Mouse (Mus musculus) stomach, embryonic 15.5 days (tissue): ENCODE data around the gene Ficd. TPM values are rescaled to one million over a fixed set of nuclear protein-coding genes. Genes with fewer than 3 reads are reported as not detected.

Experiments used
- ATAC-seq: fragments of 200-750 bp; cut with Nextera tagmentation; 2 replicates; pipeline ENCODE4 v1.8.0; 2017; ENCODE audit warnings: low read depth, moderate number of reproducible peaks, moderate TSS enrichment; ENCODE audit not compliant: insufficient read depth, low FRiP score
- H3K27ac ChIP-seq: fragments of 300-500 bp; sonication (generic); 2 replicates; pipeline ENCODE4 v1.5.1; 2015; ENCODE audit warnings: mild to moderate bottlenecking, inconsistent platforms
- H3K27me3 ChIP-seq: fragments of 300-500 bp; sonication (generic); replicated peaks from 2 replicates; pipeline ENCODE4 v1.6.1; 2015; ENCODE audit warnings: inconsistent platforms
- H3K36me3 ChIP-seq: fragments of 300-500 bp; sonication (generic); 2 replicates; pipeline ENCODE4 v1.6.1; 2015; ENCODE audit warnings: inconsistent platforms
- H3K4me1 ChIP-seq: fragments of 300-500 bp; sonication (generic); 2 replicates; pipeline ENCODE4 v1.6.1; 2015; ENCODE audit warnings: inconsistent platforms
- H3K4me2 ChIP-seq: fragments of 300-500 bp; sonication (generic); 2 replicates; pipeline ENCODE4 v1.6.1; 2015; ENCODE audit warnings: mild to moderate bottlenecking, inconsistent platforms
- H3K4me3 ChIP-seq: fragments of 300-500 bp; sonication (generic); replicated peaks from 2 replicates; pipeline ENCODE4 v1.5.1; 2015; ENCODE audit warnings: inconsistent platforms
- H3K9ac ChIP-seq: fragments of 300-500 bp; sonication (generic); 2 replicates; pipeline ENCODE4 v1.6.1; 2015; ENCODE audit warnings: inconsistent platforms
- H3K9me3 ChIP-seq: fragments of 300-500 bp; sonication (generic); 2 replicates; pipeline ENCODE4 v1.6.1; 2016; ENCODE audit warnings: inconsistent platforms
- WGBS: fragments of 180-500 bp; shearing (Covaris S2); methylation state at CpG from one replicate; pipeline ENCODE4 v1.1.7; 2015; 5-methylcytosine and 5-hydroxymethylcytosine counted together
- polyA plus RNA-seq: library from polyadenylated mRNA; unstranded; fragments of >200 nt; fragmentation: Nextera tagmentation; extraction: Ambion mirVana; gene quantifications from 2 replicates; pipeline ENCODE4 v1.2.1, GENCODE M21; 2015

The Ficd gene
- polyA plus RNA-seq, 1 experiment from 2014 or later = 7.1 TPM

DNA sequence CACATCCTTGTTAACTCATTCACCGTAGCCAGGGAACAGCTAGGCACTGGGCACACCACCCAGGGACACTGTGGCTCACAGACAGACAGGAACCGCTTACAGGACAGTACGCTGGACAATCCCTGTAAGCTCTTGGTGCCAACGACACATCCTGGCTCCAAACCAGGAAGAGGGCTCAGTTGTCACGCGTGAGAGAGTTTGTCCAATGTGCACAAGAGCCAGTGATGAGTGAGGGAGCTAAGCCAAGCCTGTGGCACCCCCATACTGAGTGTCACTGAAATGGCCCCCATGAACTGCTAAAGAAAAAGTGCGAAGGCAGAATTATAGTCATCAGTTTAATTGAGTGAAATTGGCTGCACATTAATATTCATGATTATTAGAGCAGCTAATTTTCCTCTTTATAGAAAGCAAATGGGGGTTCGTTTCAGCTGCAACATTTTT lies 16.4 kb upstream of the Ficd start:
- H3K4me2 ChIP-seq = no peak overlapping the region
- no peaks in the 10 kb centered on the region for H3K9me3 ChIP-seq
- ATAC-seq = no peak
- H3K9ac ChIP-seq = no peak overlapping the region
- no peaks in the 10 kb centered on the region for H3K4me1 ChIP-seq
- no peaks in the 10 kb centered on the region for H3K27me3 ChIP-seq
- H3K36me3 ChIP-seq = no peaks in the 10 kb centered on the region
- H3K27ac ChIP-seq = no peak overlapping the region
- WGBS = 77% methylated on average over 8 of the region's 8 CpGs
- H3K4me3 ChIP-seq = no peak overlapping the region

DNA sequence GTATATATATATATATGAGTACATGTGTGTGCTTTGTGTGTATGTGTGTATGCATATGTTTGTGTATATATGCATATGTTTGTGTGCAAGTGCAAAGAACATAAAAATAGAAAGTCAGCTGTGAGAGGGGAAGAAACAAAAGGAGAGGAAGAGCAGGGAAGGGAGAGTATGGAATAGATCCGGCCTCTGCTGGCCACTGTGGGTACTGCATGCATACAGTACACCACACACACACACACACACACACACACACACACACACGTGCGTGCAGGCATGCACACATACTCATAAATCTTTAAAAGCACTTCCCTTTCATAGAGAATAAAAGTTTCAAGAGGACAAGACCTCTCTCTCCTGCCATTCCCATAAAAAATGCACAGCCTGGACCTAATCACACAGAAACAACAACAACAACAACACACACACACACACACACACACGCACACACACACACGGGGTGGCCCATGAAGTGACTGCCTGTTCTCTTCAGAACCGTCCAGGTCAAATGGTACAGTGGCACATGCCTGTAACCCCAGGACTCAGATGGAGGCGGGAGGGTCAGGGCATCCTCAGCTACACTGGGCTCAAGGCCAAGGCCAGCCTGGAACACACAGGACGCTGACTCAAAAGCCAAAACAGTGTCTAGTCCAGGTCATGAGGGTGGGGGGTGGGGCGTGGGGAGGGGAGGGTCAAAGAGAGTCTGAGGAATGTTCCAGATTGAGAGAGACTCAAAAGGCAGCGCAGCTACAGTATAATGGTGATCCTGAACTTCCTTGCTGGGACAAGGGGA lies 13.2 kb upstream of the Ficd start:
- 80% methylated on average over 10 of the region's 10 CpGs for WGBS
- Histone ChIP-seq H3K36me3 (no peaks in the 10 kb centered on the region), H3K9ac (no peak overlapping the region), H3K27ac (no peak overlapping the region), H3K27me3 (no peaks in the 10 kb centered on the region), H3K4me2 (no peak overlapping the region), H3K9me3 (no peaks in the 10 kb centered on the region), H3K4me3 (no peak overlapping the region), H3K4me1 (no peaks in the 10 kb centered on the region)
- no peak for ATAC-seq

DNA sequence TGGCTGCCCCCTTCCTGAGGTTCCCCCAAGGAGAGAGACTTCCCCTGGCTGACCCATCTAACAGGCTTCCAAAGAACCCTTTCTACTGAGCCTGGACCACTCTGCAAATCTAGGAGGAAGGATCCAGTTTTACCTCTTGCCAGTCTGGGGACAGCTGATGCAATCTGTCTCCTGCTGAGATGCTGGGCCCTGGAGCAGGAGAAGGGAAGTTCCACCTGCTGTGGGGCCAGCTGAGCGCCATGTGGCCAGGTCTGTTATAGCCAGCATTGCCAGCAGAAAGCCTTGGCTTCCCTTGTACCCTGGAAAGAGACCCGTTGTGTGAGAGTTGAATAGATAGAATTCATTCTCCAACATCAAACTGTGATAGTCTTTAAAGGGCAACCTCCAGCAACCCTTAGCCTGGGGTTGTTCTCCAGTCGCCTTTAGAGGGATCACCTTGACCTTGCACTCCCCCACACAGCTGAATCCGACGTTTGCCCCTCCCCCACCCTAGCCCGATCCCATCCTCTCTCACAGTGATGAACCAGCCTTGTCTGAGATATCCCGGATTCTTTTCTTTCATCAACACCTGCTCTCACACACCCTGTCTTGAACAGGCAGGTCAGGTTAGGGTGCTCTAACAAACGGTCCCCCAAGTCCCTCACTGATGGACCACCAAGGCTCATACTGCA lies 11.9 kb upstream of the Ficd start:
- H3K4me2 ChIP-seq = no peak overlapping the region
- WGBS = 32% methylated on average over 8 of the region's 8 CpGs
- no peak overlapping the region for H3K4me3 ChIP-seq
- no peaks in the 10 kb centered on the region for H3K27me3 ChIP-seq
- H3K36me3 ChIP-seq = no peaks in the 10 kb centered on the region
- ATAC-seq = no peak
- H3K9me3 ChIP-seq = no peaks in the 10 kb centered on the region
- H3K9ac ChIP-seq = no peak overlapping the region
- no peaks in the 10 kb centered on the region for H3K4me1 ChIP-seq
- no peak overlapping the region for H3K27ac ChIP-seq

DNA sequence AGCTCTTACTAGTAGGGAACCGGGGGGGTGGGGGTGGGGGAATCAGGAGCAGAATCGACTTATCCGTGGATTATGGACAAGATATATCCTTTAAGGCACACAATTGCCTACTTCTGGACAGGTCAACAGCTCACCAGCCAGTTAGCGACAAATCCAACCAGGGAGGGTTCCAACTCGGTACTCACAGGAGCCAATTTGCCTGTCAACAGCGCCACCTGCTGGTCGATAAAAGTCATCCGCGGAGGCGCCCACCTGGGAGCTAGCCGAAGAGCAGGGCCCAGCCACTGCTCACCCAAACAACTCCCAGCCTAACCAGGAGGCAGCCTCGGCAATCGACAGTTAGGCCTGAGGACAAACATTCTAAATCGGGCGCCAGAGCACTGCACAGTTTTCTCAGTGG lies 11.2 kb upstream of the Ficd start, which contains the start of gene 1700069L16Rik:
Gene 1700069L16Rik, minus strand, starts transcription at position 327 of the 400 bp plus-strand sequence.
- Histone ChIP-seq H3K27ac (no peak within 1 kb of the TSS), H3K9ac (no peak within 1 kb of the TSS), H3K36me3 (no peaks in the 10 kb centered on the region), H3K4me3 (no peak within 1 kb of the TSS), H3K4me1 (no peaks in the 10 kb centered on the region), H3K9me3 (no peaks in the 10 kb centered on the region), H3K27me3 (no peaks in the 10 kb centered on the region), H3K4me2 (no peak within 1 kb of the TSS)
- 3% methylated on average over 15 of the region's 15 CpGs for WGBS
- peak; percentile 63; the same call in 1 of the 2 replicates for ATAC-seq

DNA sequence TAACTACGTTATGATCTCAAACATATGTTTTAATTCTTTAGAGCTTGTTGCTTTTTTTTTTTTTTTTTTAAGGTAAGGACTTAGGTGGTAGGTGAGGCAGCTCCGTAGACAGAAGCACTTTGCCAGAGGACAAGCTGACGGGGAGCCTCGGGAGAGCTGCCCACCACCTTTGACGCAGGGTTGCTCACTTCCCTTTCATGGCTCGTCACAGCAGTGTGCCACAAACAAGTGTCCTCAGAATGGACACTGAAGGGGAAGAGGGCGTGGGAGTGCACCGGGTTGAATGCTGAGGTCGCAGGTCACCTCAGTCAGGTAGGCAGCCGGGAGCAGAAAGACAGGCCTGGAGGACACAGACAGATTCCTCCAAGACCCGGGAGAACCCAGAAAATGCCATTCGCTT lies 10.2 kb upstream of the Ficd start:
- Histone ChIP-seq H3K9ac (no peak overlapping the region), H3K27ac (no peak overlapping the region), H3K4me1 (no peaks in the 10 kb centered on the region), H3K4me3 (no peak overlapping the region), H3K27me3 (no peaks in the 10 kb centered on the region), H3K4me2 (no peak overlapping the region), H3K36me3 (no peaks in the 10 kb centered on the region), H3K9me3 (no peaks in the 10 kb centered on the region)
- ATAC-seq = no peak
- WGBS = 68% methylated on average over 12 of the region's 12 CpGs

DNA sequence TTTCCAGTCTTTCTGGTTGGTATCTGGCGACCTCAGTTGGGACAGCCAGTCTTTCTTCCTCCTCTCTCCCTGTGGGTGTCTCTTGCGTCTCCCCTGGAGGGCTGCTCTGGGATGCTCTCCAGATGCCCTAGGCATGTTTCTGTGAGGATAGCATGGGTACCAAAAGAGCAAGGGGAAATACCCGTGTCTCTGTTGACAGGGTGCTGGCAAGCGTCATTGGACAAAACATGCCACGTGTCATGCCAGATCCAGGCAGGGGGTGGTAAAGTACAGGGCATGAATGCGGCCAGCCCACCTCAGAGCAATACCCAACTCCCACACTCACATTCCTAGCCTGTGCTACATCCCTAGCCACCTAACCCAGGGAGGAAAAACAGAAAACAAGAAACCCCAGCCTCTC lies 9.0 kb upstream of the Ficd start:
- Histone ChIP-seq H3K27ac (no peak overlapping the region), H3K4me2 (no peak overlapping the region), H3K9ac (no peak overlapping the region), H3K4me1 (no peaks in the 10 kb centered on the region), H3K36me3 (no peaks in the 10 kb centered on the region), H3K4me3 (no peak overlapping the region), H3K27me3 (no peaks in the 10 kb centered on the region), H3K9me3 (no peaks in the 10 kb centered on the region)
- ATAC-seq = no peak
- 66% methylated on average over 6 of the region's 6 CpGs for WGBS

DNA sequence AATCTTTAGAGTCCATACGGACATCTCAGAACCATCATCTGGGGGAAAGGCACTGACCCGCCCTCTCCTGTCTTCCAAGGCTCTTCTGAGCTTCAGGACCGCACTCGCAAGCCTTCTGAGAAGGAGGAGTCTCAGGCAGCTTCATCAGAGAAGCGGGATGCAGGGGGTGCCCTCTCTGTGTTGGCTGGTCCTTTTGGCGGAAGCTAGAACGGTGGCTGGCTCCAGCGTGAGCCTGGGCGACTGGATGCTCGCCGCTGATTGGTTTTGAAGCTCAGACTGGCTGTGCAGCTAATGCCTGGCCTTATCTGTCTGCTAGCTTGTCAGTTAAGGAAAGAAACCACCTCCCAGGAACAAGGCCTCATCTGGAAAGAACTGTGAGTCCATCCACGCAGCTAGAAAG lies 8.4 kb upstream of the Ficd start:
- 54% methylated on average over 12 of the region's 12 CpGs for WGBS
- Histone ChIP-seq H3K4me1 (no peaks in the 10 kb centered on the region), H3K27ac (no peak overlapping the region), H3K27me3 (no peaks in the 10 kb centered on the region), H3K9ac (no peak overlapping the region), H3K9me3 (no peaks in the 10 kb centered on the region), H3K4me3 (no peak overlapping the region), H3K4me2 (no peak overlapping the region), H3K36me3 (no peaks in the 10 kb centered on the region)
- ATAC-seq = no peak

DNA sequence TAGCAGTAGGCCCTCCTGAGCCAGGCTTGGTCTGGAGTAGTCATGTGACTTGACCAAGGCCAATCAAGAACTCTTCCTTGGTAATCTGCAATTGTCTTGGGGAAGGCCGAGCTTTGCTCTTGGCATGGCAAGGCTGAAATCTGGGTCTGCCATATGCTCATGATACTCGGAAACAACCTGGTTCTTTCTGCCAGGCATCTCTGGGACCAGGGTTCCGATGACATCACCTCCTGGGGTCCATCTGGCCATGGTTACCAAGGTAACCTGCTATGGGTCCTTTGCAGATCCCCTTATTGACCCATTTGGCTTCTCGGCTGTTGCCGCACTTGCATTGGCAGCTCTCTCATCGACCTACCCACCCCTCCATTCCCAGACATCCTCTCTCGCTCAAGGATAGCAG lies 7.6 kb upstream of the Ficd start:
- ATAC-seq = no peak
- no peak overlapping the region for H3K9ac ChIP-seq
- no peak overlapping the region for H3K4me2 ChIP-seq
- H3K4me3 ChIP-seq = no peak overlapping the region
- H3K9me3 ChIP-seq = no peaks in the 10 kb centered on the region
- no peaks in the 10 kb centered on the region for H3K36me3 ChIP-seq
- no peaks in the 10 kb centered on the region for H3K27me3 ChIP-seq
- no peak overlapping the region for H3K27ac ChIP-seq
- no peaks in the 10 kb centered on the region for H3K4me1 ChIP-seq
- 87% methylated on average over 7 of the region's 7 CpGs for WGBS

DNA sequence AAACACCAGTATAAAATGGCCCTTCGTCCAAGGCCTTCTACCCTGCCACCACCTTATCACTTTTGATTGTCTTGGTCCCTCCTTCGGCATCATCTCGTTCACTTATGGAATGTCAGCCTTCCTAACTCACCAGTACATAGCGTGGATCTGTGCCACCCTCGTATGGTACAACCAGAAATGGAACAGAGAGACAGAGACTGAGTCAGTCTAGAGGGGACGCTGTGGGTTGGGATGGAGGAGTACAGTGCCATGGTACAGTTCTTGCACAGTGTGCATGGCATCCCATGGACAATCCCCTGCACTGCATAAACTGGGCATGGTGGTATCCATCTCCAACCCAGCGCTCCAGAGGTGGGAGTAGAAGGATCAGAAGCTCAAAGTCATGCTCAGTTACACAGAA lies 6.9 kb upstream of the Ficd start:
- Histone ChIP-seq H3K27me3 (no peaks in the 10 kb centered on the region), H3K27ac (no peak overlapping the region), H3K4me1 (no peaks in the 10 kb centered on the region), H3K9ac (no peak overlapping the region), H3K9me3 (no peaks in the 10 kb centered on the region), H3K4me3 (no peak overlapping the region), H3K4me2 (no peak overlapping the region), H3K36me3 (no peaks in the 10 kb centered on the region)
- ATAC-seq = no peak
- 81% methylated on average over 7 of the region's 7 CpGs for WGBS

DNA sequence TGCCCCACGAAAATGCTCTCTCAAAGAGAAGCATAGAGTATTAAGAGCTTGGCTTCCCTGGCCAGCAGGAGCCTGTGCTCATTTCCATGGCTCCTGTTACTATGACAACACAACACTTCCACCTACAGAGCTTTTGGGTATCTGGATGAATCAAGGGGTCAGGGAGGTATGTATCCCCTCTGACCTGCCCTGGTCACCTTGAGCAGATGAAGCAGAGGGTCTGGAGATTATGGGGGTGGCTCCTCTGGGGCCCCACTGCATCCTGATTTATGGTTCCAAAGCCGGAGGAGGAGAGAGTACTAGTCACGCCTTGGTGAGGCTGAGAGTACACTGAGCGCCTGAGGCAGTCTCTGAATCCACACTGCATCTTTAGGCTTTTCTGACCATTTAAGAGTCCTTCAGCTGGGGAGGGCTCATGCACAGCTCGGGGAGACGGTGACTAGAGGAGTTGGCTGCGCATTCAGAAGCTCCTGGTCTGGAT lies 4.9 kb upstream of the Ficd start:
- Histone ChIP-seq H3K4me1 (0 out of 2 replicates have a peak, but pooled peaks cover 3% of the 10 kb centered on the region), H3K4me3 (no peak overlapping the region), H3K9me3 (no peaks in the 10 kb centered on the region), H3K27me3 (no peaks in the 10 kb centered on the region), H3K9ac (no peak overlapping the region), H3K27ac (no peak overlapping the region), H3K4me2 (no peak overlapping the region), H3K36me3 (no peaks in the 10 kb centered on the region)
- 62% methylated on average over 7 of the region's 7 CpGs for WGBS
- no peak for ATAC-seq

DNA sequence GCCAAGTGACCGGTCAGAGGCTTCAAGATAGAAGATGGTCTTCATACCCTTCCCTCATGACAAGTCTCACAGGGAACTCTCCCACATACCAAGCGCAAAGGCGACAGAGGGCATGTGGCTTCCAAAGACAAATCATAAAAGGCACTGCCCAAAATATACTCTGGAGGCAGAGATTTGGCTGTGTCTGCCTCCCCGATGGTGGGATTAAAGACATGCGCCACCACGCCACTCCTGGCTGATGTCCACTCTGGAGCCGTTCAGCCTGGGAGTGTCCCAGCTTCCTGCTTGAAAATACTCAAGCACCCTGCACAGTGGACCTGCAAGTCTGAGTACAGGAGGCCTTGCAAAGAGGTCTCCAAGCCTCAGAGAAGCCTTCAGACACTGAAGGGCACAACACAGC lies 4.4 kb upstream of the Ficd start:
- H3K9ac ChIP-seq = no peak overlapping the region
- ATAC-seq = no peak
- WGBS = 85% methylated on average over 7 of the region's 7 CpGs
- H3K27ac ChIP-seq = no peak overlapping the region
- H3K27me3 ChIP-seq = no peaks in the 10 kb centered on the region
- peaks cover 3% of the 10 kb centered on the region; the same call in 1 of the 2 replicates for H3K4me1 ChIP-seq
- H3K4me2 ChIP-seq = no peak overlapping the region
- no peaks in the 10 kb centered on the region for H3K36me3 ChIP-seq
- H3K9me3 ChIP-seq = no peaks in the 10 kb centered on the region
- no peak overlapping the region for H3K4me3 ChIP-seq

DNA sequence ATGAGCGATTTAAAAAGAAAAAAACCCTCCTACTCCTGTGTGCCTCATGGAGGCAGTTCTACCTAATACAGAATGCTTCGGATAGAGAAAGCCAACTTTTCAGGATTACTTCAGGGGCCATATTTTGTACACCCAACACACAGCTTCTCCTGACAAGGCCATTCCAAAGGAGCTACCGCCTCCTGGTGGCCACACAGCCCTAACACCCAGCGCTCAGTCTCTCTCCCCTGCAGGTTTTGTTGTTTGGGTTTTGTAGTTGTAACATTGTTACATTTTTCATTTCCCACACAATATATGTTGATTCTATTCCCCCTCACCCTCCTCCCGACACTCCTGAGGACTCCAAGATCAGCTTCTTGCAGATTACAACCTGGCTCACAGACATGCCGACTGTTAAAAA lies 3.4 kb upstream of the Ficd start:
- H3K4me1 ChIP-seq = peaks cover 13% of the 10 kb centered on the region
- no peak overlapping the region for H3K4me3 ChIP-seq
- H3K36me3 ChIP-seq = no peaks in the 10 kb centered on the region
- H3K9ac ChIP-seq = no peak overlapping the region
- no peak overlapping the region for H3K27ac ChIP-seq
- no peaks in the 10 kb centered on the region for H3K27me3 ChIP-seq
- no peak for ATAC-seq
- no peaks in the 10 kb centered on the region for H3K9me3 ChIP-seq
- no peak overlapping the region for H3K4me2 ChIP-seq
- 23% methylated on average over 6 of the region's 6 CpGs for WGBS
